Mouse (Mus musculus): ENCODE measurements around the gene Dna2. TPM values are rescaled to one million over a fixed set of nuclear protein-coding genes. Genes with fewer than 3 reads are reported as not detected.

Gene Dna2
- polyA plus RNA-seq, 1 experiment from 2014 or later, result 9.6 TPM

DNA sequence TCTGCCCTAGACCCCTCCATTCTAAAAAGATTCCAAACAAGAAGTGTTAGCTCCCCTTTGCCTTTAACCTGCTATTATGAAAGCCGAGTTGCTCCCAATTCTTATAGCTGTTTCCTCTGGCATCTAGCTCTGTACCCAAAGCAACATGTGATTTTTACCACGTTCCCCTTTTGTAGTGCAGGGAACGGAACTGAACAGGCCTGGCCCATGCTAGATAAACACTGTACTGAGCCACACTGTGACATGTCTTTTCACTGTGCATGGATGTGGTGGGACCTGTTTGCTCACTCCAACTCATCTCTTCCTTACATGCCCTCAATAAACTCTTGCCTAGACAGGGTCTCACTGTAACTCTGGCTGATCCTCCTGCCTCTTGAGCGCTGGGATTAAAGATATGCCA, 63.4 kb downstream of the Dna2 start:
- no peak for ATAC-seq
- Histone ChIP-seq H3K9me3 (ENCODE audit: control insufficient read depth) (no peaks in the 10 kb centered on the region), H3K27ac (ENCODE audit: low read depth, low read length) (no peak overlapping the region), H3K9ac (ENCODE audit: low read depth, low read length) (no peak overlapping the region), H3K4me3 (ENCODE audit: low read depth, low read length) (no peak overlapping the region), H3K4me1 (replicated peaks; ENCODE audit: control insufficient read depth, insufficient read depth, low read length) (no peaks in the 10 kb centered on the region), H3K27me3 (replicated peaks; ENCODE audit: control insufficient read depth, insufficient read depth, low read length) (no peaks in the 10 kb centered on the region), H3K4me2 (replicated peaks; ENCODE audit: low read depth) (no peak overlapping the region), H3K36me3 (ENCODE audit: control insufficient read depth, insufficient read depth) (peaks cover 76% of the 10 kb centered on the region)
- no peak for TF ChIP-seq CTCF (IDR thresholded peaks at IDR 0.05; ENCODE audit: low read depth)
- 85% methylated on average over 4 of the region's 4 CpGs for WGBS

DNA sequence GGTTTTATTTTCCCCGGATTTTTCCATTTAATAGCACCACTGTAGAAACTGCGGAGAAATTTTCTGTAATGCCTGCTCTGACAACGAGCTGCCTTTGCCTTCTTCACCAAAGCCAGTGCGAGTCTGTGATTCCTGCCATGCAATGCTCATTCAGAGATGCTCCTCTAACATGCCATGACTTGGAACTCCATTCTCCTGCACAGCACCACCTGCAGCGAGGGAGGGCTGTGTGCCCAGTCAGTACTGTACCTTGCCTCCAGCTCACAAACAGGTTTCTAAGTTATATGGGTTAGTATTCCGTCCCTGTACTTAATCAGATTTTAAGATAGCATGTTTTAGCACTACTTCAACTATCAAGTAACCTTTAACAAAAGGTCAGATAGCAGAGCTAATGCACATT, 64.7 kb downstream of the Dna2 start:
- WGBS, result 90% methylated on average over 6 of the region's 6 CpGs
- H3K4me1 ChIP-seq (replicated peaks; ENCODE audit: control insufficient read depth, insufficient read depth, low read length), result no peaks in the 10 kb centered on the region
- H3K36me3 ChIP-seq (ENCODE audit: control insufficient read depth, insufficient read depth), result peaks cover 84% of the 10 kb centered on the region
- no peak overlapping the region for H3K27ac ChIP-seq (ENCODE audit: low read depth, low read length)
- TF ChIP-seq CTCF (IDR thresholded peaks at IDR 0.05; ENCODE audit: low read depth), result no peak
- H3K9ac ChIP-seq (ENCODE audit: low read depth, low read length), result no peak overlapping the region
- no peak overlapping the region for H3K4me3 ChIP-seq (ENCODE audit: low read depth, low read length)
- no peaks in the 10 kb centered on the region for H3K9me3 ChIP-seq (ENCODE audit: control insufficient read depth)
- no peaks in the 10 kb centered on the region for H3K27me3 ChIP-seq (replicated peaks; ENCODE audit: control insufficient read depth, insufficient read depth, low read length)
- H3K4me2 ChIP-seq (replicated peaks; ENCODE audit: low read depth), result no peak overlapping the region
- ATAC-seq, result no peak

DNA sequence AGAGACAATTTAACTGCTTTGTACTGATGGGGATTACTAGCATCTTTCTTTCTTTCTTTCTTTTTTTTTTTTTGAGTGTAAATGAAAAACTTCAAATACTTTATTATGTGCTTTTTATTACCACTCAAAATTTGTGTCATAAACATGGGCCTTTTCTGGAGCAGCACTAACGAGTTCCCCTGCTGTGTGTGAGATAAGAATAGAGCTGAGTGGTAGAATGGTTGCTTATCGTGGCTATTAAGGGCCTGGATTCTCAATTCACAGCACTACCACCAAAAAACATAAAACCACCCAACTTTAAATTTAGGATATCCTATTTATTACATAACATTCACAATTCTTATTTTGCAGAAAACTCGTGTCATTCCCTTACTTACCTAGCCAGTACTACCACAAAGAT, 66.7 kb downstream of the Dna2 start:
- no peaks in the 10 kb centered on the region for H3K4me1 ChIP-seq (replicated peaks; ENCODE audit: control insufficient read depth, insufficient read depth, low read length)
- H3K27me3 ChIP-seq (replicated peaks; ENCODE audit: control insufficient read depth, insufficient read depth, low read length), result no peaks in the 10 kb centered on the region
- H3K9me3 ChIP-seq (ENCODE audit: control insufficient read depth), result no peaks in the 10 kb centered on the region
- no peak overlapping the region for H3K9ac ChIP-seq (ENCODE audit: low read depth, low read length)
- no peak for ATAC-seq
- H3K36me3 ChIP-seq (ENCODE audit: control insufficient read depth, insufficient read depth), result peaks cover 74% of the 10 kb centered on the region
- no peak overlapping the region for H3K4me2 ChIP-seq (replicated peaks; ENCODE audit: low read depth)
- H3K4me3 ChIP-seq (ENCODE audit: low read depth, low read length), result no peak overlapping the region
- WGBS, result 65% methylated on average over 3 of the region's 3 CpGs
- H3K27ac ChIP-seq (ENCODE audit: low read depth, low read length), result no peak overlapping the region
- no peak for TF ChIP-seq CTCF (IDR thresholded peaks at IDR 0.05; ENCODE audit: low read depth)

DNA sequence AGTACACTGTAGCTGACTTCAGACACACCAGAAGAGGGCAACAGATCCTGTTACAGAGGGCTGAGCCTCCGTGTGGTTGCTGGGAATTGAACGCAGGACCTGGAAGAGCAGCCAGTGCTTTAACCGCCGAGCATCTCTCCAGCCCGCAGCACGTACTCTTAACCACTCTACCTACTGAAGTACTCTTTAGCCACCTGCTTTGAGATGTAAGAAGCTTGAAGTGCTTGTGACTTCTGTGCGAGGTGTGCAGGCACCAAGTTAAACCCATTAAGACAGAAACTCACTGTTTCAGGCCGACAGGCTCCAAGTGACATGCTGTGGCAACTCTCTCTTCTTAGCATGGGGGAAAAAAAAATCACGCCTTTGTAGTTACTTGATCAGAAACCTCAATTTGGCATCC, 67.3 kb downstream of the Dna2 start:
- H3K4me2 ChIP-seq (replicated peaks; ENCODE audit: low read depth), result no peak overlapping the region
- no peak overlapping the region for H3K9ac ChIP-seq (ENCODE audit: low read depth, low read length)
- WGBS, result 91% methylated on average over 9 of the region's 9 CpGs
- H3K27ac ChIP-seq (ENCODE audit: low read depth, low read length), result no peak overlapping the region
- H3K4me3 ChIP-seq (ENCODE audit: low read depth, low read length), result no peak overlapping the region
- H3K36me3 ChIP-seq (ENCODE audit: control insufficient read depth, insufficient read depth), result peaks cover 69% of the 10 kb centered on the region
- H3K4me1 ChIP-seq (replicated peaks; ENCODE audit: control insufficient read depth, insufficient read depth, low read length), result no peaks in the 10 kb centered on the region
- no peak for ATAC-seq
- no peaks in the 10 kb centered on the region for H3K9me3 ChIP-seq (ENCODE audit: control insufficient read depth)
- H3K27me3 ChIP-seq (replicated peaks; ENCODE audit: control insufficient read depth, insufficient read depth, low read length), result no peaks in the 10 kb centered on the region
- TF ChIP-seq CTCF (IDR thresholded peaks at IDR 0.05; ENCODE audit: low read depth), result no peak

DNA sequence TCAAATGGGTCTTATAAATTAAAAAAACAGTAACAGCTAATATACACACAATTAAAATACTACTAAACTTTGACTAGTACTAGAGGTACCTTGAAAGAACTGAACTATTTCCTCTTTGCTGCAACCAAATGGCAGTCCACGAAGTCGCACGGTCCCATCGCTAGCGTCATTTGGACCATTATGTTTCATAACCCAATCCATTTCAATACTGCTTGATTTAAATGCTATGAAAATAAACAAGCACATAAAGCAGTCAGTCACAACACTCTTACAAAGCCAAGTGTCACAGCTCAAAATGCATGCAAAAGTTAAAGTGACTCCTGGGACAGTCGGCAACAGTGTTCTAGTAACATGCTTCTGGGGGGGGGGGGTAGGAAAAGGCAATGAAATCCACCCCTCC, 72.5 kb downstream of the Dna2 start:
- no peak for TF ChIP-seq CTCF (IDR thresholded peaks at IDR 0.05; ENCODE audit: low read depth)
- Histone ChIP-seq H3K27ac (ENCODE audit: low read depth, low read length) (no peak overlapping the region), H3K9ac (ENCODE audit: low read depth, low read length) (no peak overlapping the region), H3K4me2 (replicated peaks; ENCODE audit: low read depth) (no peak overlapping the region), H3K36me3 (ENCODE audit: control insufficient read depth, insufficient read depth) (peaks cover 25% of the 10 kb centered on the region), H3K4me3 (ENCODE audit: low read depth, low read length) (no peak overlapping the region), H3K9me3 (ENCODE audit: control insufficient read depth) (no peaks in the 10 kb centered on the region), H3K27me3 (replicated peaks; ENCODE audit: control insufficient read depth, insufficient read depth, low read length) (no peaks in the 10 kb centered on the region), H3K4me1 (replicated peaks; ENCODE audit: control insufficient read depth, insufficient read depth, low read length) (peaks cover 3% of the 10 kb centered on the region; the same call in 1 of the 2 replicates)
- WGBS, result 83% methylated on average over 6 of the region's 6 CpGs
- no peak for ATAC-seq

DNA sequence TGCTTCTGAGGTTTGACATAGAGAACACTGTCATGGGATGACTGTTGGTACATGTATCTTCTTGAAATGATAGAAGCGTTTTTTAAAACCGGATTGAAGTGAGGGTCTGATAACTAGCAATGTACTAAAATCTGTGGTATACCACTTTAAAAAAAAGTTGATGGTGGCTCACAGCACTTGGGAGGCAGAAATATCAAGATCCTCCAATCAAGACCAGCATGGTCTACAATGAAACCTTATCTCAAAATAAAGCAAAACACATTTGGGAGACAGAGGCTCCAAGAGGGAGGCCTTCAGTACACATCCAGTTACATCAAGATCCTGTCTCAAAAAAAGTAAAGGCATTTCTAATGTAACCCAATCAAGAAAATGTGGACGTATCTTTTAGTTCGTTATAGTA, 74.9 kb downstream of the Dna2 start:
- no peak overlapping the region for H3K27ac ChIP-seq (ENCODE audit: low read depth, low read length)
- peak overlapping the region; percentile 98 for H3K4me3 ChIP-seq (ENCODE audit: low read depth, low read length)
- WGBS, result 39% methylated on average over 4 of the region's 4 CpGs
- H3K9ac ChIP-seq (ENCODE audit: low read depth, low read length), result no peak overlapping the region
- no peak for TF ChIP-seq CTCF (IDR thresholded peaks at IDR 0.05; ENCODE audit: low read depth)
- H3K27me3 ChIP-seq (replicated peaks; ENCODE audit: control insufficient read depth, insufficient read depth, low read length), result no peaks in the 10 kb centered on the region
- H3K9me3 ChIP-seq (ENCODE audit: control insufficient read depth), result no peaks in the 10 kb centered on the region
- H3K36me3 ChIP-seq (ENCODE audit: control insufficient read depth, insufficient read depth), result peaks cover 5% of the 10 kb centered on the region
- peak overlapping the region; percentile 89 for H3K4me2 ChIP-seq (replicated peaks; ENCODE audit: low read depth)
- ATAC-seq, result no peak
- H3K4me1 ChIP-seq (replicated peaks; ENCODE audit: control insufficient read depth, insufficient read depth, low read length), result peaks cover 3% of the 10 kb centered on the region; the same call in 1 of the 2 replicates

DNA sequence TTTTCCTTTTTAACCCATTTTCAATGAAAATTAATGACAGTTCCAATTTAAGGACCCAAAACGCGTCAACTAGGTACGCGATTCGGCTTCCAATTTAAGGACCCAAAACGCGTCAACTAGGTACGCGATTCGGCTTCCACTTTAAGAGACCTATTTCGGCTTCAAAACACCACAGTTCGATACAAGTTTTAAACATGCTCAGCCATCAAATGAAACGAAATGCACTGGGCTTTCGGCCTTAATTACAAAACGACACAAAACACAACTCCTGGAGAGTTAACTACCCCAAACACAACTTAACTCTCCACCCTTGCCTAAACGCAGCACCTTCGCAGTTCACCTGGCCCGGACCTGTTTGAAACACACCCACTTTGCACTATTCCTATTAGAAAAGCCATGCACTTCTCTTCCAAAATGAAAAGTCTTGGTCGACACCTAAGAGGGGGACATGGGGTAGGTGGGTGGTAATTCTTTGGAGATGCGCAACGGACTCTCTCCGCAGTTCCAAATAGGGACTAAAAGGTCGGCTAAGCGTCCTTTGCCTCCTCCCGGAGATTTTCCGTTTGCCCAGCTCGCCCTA, 75.8 kb downstream of the Dna2 start:
- no peaks in the 10 kb centered on the region for H3K36me3 ChIP-seq (ENCODE audit: control insufficient read depth, insufficient read depth)
- no peaks in the 10 kb centered on the region for H3K9me3 ChIP-seq (ENCODE audit: control insufficient read depth)
- peak overlapping the region; percentile 89 for H3K4me2 ChIP-seq (replicated peaks; ENCODE audit: low read depth)
- no peak for ATAC-seq
- H3K27me3 ChIP-seq (replicated peaks; ENCODE audit: control insufficient read depth, insufficient read depth, low read length), result no peaks in the 10 kb centered on the region
- TF ChIP-seq CTCF (IDR thresholded peaks at IDR 0.05; ENCODE audit: low read depth), result no peak
- peaks cover 3% of the 10 kb centered on the region; the same call in 1 of the 2 replicates for H3K4me1 ChIP-seq (replicated peaks; ENCODE audit: control insufficient read depth, insufficient read depth, low read length)
- H3K9ac ChIP-seq (ENCODE audit: low read depth, low read length), result peak overlapping the region; percentile 99
- H3K27ac ChIP-seq (ENCODE audit: low read depth, low read length), result peak overlapping the region; percentile 100
- H3K4me3 ChIP-seq (ENCODE audit: low read depth, low read length), result peak overlapping the region; percentile 98
- 0% methylated on average over 27 of the region's 27 CpGs for WGBS
